Mouse (Mus musculus): ENCODE measurements around the gene Zfand2a.

Zfand2a gene

GRCm38 (mm10) chr5:139432333-139432732 is 52.0 kb downstream of the Zfand2a start:
- DNase-seq (ENCODE audit: low read depth, low spot score): no peak

- peak; percentile 71 for DNase-seq (ENCODE audit: low read depth, low spot score)
These were observed 54.5 kb downstream of the Zfand2a start for GRCm38 (mm10) chr5:139429818-139430341.

DNA sequence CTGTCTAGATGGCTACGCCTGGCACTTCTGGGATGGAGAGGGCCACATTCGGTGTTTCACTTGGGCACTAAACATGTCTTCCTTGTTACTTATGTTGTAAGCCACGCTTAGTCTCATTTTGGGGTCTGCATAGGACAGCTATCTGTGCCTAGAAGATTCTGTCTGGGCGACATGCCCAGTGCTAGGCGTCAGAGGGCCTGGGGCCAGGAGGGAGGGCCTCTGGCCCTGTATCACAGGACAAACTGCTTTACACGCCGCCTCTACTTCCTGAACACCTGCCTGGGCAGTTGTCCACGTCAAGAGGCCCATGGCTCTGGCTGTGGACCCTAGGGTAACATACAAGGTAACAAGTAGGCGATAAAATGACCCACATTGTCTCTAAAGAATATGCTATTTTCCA is 56.4 kb downstream of the Zfand2a start:
- DNase-seq (ENCODE audit: low read depth, low spot score): no peak

DNA sequence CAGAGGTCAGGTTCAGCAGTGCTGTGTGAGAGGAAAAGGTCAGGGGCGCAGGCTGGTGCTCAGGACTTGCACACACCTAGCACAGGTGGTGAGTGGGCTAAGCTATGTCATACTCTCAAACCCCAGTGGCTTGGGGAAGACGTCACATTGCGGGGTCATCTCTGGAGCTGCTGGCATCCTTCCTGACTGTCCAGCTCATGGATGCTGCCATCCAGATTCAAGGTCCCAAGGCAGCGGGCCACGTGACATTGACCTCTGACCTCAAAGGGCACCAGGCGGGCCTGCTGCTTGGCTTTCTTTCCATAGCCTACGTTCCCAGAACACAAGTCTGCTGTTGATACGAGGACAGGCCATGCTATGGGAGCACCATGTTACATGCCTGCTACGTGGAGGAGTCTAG is 57.3 kb downstream of the Zfand2a start:
- DNase-seq (ENCODE audit: low read depth, low spot score): no peak

DNA sequence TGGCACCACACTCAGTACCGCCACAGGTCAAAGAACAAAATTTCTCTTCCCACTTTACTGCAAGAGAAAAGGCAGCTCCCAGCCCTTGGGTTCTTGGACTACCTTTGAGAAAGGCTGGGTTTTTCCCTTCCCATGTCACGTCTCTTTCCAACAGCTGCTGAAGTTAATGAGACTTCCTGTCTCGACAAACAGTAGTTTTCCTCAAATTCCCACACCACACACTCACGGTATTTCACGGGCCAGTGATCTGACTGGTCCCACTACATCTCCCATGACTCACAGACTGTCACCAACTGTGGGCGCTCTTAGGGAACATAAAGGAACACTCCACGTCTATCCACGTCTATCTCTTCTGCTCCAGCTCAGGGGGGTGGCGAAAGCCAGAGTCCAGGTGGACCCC is 59.2 kb downstream of the Zfand2a start:
- DNase-seq (ENCODE audit: low read depth, low spot score): peak; percentile 53

- no peak for DNase-seq (ENCODE audit: low read depth, low spot score)
These were observed 61.1 kb downstream of the Zfand2a start, which contains the start of gene Gper1 for GRCm38 (mm10) chr5:139423026-139423865. TSS of gene Gper1 (plus strand) at chr5:139423151.

Data from brain, adult 2 months (tissue).